Mouse (Mus musculus) granulocyte monocyte progenitor cell, adult 5-6 weeks (primary cell): ENCODE measurements around the gene Tent5c. TPM values are rescaled to one million over a fixed set of nuclear protein-coding genes. Genes with fewer than 3 reads are reported as not detected.
"Not testable (repeated sequence)": the region's sequence is repeated elsewhere in the genome, so short reads cannot be mapped to it uniquely, and the experiment has no call there.

Source experiments
- ATAC-seq: replicated peaks from 2 replicates; pipeline ENCODE4 v1.8.0; 2016; ENCODE audit warnings: mild to moderate bottlenecking, moderate TSS enrichment, inconsistent platforms; ENCODE audit not compliant: poor library complexity, severe bottlenecking
- total RNA-seq, 2 experiments: library from RNA; stranded (forward) in 1 of 2; stranded (reverse) in 1 of 2; fragments of 200-712, 200-1000 nt in 1 of 2; fragments of >200 nt in 1 of 2; fragmentation: Nextera tagmentation in 1 of 2; gene quantifications; 2 replicates each; pipeline ENCODE4 v1.2.3; 2014 to 2017

Gene Tent5c
- total RNA-seq, 2 experiments from 2014 or later = 0.36 TPM; not detected in 1

DNA sequence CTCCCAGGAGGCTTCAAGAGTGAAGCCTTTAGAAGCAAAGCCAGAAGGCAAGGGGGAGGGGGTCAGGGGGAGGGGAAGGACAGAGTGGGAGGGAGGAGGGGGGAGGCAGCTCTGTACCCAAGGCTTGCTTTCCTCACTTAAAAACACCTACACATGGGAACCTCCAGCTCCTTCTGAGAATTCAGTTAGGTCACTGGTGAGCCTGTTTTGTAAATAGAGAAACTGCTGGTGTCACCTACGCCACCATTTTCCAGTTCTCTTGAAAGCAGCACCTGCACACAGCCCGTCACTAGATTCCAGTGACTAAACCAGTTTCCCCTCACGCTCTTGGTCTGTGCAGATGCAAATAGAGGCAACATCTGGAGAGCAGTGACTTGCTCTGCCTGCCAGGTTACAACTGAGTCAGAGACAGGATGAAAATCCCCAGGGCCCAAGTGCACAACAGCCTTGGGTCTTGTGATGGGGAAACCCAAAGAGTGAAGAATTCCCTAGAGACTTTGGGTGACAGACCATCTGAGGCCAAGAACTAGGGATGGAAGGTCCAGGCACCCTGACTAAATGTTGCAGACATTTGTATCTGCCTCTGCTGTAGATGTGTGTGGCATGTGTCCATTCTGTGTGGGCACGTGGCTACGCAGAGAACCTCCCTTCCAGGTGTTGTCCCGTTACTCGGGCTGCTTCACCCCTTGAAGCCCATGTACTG, 45.2 kb downstream of the Tent5c start:
- no peak for ATAC-seq

DNA sequence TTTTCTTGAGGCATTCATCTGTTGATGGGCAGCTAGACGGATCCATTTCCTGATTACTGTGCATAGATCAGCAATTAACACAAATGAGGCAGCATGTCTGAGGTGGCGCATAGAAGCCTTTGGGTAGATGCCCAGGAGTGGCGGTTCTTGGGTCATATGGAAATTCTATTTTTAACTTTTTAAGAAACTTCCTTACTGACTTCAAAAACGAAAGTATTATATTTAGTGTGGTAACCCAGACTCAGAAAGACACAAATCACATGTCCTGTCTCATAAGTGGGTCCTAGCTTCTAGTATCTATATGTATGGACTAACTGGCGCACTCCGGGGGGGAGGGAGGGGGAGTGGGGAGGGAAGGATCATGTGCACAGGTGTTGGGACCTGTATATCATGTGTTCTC, 46.6 kb downstream of the Tent5c start:
- peak; percentile 44 for ATAC-seq

DNA sequence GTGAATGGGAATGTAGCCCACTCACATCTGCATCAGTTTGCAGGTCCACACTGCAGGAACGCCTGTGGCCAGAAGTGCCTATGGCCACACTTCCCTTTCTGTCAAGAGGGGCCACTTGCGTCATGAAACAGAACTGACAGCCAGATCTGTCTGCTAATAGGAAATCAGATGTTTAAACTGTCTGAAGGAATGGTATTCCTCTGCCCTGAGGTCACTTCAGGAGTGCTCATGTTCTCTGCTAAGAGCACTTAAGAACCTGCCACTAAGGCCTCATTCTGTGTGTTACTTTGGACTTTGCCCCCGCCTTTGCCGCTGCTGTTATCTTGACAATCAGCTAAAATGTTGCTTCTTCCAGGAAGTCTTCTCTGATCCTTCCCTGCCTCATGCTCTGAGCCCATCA, 48.4 kb downstream of the Tent5c start:
- peak; percentile 54 for ATAC-seq

GRCm38 (mm10) chr3:100440009-100440408, 49.1 kb downstream of the Tent5c start:
- peak; percentile 23 for ATAC-seq

- ATAC-seq = peak; percentile 39
These were observed 50.0 kb downstream of the Tent5c start for GRCm38 (mm10) chr3:100439088-100439487.

GRCm38 (mm10) chr3:100438461-100439002, 50.6 kb downstream of the Tent5c start:
- ATAC-seq = 0 out of 2 replicates have a peak, but pooled peaks have one; percentile 3

GRCm38 (mm10) chr3:100436756-100437155, 52.4 kb downstream of the Tent5c start:
- peak; percentile 51 for ATAC-seq

DNA sequence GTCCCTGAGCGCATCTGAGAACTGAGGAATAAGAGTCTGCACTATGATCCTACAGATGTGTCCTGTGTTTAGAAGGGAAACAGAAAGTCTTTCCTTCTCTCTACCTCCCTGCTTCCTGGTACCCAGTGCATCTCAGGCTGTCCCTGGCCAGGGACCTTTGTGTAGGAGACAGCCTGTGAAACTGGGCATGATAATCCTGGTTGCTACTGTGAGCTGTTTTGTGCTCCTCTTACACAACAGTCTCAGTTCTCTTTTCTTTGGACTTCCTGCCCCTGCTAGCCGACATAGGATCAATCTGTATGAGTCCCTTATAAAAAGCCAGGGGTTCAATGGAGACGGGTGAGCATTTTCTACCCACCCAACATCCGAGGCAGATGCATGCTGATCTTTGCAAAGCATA, 57.4 kb downstream of the Tent5c start:
- ATAC-seq = peak; percentile 82

DNA sequence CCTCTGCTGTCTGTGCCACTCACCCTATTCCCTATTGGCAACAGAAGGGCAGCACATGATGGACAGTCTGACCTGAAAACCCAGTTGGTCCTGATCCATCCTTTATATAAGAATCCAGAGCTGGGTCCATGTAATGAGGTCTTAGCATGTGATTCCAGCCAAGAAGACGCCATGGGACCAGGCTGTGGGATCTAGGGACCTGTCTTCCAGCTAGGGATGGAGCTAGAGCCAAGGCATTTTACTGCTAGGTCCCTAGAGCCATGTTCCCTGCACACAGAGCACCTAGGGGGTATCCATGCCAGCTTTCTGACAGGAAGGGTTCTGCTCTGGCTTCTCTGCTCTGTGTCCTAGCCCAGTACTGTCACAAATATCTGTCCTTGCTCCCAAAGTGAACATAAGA, 58.4 kb downstream of the Tent5c start:
- no peak for ATAC-seq

DNA sequence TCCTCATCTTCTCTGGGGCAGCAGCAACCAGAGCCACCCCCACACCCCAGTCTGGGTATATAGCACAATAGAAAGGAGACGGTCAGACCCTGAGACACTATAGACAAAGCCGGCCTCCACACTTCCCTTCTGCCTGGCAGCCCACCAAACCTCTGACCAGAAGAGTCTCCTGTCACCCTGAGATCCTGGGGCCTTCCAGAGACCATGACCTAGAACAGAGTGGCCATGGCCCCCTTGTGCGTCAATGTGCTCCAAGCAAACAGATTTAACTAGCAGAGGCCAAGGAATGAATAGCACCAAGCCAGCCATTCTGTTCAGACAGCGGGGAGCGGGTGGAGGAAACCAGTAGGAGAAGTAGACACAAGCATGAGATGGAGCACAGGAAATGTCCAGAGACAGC, 59.0 kb downstream of the Tent5c start:
- ATAC-seq = peak; percentile 18

DNA sequence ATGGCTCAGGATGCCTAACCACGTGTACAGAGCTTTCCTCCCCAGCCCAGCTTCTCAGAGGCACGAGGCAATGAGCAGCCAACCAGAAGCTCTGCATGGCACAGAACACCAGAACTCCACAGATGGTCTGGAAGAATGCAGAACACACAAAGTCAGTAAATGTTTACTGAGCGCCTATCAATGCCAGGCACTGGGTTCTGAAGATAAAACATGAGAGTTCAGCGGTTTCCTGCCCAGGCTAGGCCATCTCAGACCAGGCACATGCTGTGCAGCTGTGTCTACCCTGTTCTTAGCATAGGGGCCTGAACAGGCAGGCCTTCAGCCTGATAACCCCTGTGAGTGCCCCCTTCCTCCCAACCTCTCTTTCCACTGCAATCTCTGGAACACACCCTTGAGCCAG, 59.5 kb downstream of the Tent5c start:
- ATAC-seq = no peak

GRCm38 (mm10) chr3:100427548-100427947, 61.6 kb downstream of the Tent5c start:
- ATAC-seq = no peak

GRCm38 (mm10) chr3:100422392-100423167, 66.5 kb downstream of the Tent5c start:
- ATAC-seq = peak; percentile 65

- no peak for ATAC-seq
These were observed 67.8 kb downstream of the Tent5c start for GRCm38 (mm10) chr3:100421354-100421753.

DNA sequence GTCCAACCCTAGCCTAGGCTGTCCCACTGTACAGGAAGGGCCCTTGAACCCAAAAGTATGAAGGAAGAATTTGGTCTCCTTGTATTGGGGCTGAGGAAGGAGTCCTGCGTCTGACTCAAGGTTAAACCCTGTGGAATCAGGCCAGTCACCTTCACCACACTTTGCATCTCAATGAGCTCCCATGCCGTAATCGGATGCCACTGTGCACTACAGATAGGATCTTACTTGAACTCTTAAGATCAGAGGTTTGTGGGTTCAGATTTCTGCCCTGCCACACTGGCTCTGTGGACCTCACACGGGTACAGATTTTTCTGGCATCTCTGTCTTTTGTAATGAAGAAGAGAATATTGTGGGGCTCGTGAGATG, 68.5 kb downstream of the Tent5c start:
- ATAC-seq = no peak

- peak; percentile 54 for ATAC-seq
These were observed 69.0 kb downstream of the Tent5c start for GRCm38 (mm10) chr3:100419962-100420690.

- no peak for ATAC-seq
These were observed 70.7 kb downstream of the Tent5c start for GRCm38 (mm10) chr3:100418387-100418786.

GRCm38 (mm10) chr3:100417772-100418311, 71.3 kb downstream of the Tent5c start:
- ATAC-seq = no peak

DNA sequence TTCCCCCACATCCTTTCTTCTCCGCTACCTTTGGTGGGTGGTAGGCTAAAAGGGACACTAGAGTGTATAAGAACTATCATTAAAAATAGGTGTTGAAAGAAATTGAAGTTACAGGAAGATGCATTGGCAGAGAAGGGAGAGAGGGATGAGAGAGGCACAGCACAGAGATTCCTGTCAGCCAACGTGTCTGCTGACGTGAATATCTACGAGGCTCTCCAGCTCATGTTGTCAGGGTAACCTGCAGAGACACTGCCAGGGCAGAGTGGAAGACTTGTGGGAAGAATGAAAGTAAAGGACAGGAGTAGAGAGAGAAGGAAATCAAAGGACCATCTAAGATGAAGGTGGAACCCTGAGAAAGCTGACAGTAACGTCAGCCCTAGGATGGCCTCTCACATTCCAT, 73.5 kb downstream of the Tent5c start:
- no peak for ATAC-seq

DNA sequence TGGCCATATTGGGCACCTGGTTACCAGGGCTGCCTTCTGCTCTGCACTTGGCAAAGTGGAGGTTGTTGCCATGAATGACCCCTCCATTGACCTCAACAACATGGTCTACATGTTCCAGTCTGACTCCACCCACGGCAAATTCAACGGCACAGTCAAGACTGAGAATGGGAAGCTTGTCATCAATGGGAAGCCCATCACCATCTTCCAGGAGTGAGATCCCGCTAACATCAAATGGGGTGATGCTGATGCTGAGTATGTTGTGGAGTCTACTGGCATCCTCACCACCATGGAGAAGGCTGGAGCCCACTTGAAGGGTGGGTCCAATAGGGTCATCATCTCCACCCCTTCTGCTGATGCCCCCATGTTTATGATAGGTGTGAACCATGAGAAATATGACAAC, 75.5 kb downstream of the Tent5c start:
- ATAC-seq = not testable (repeated sequence)

GRCm38 (mm10) chr3:100411945-100412344, 77.2 kb downstream of the Tent5c start:
- no peak for ATAC-seq
